ENCODE assay signal across 28 mouse cellular contexts in the genomic region with DNA sequence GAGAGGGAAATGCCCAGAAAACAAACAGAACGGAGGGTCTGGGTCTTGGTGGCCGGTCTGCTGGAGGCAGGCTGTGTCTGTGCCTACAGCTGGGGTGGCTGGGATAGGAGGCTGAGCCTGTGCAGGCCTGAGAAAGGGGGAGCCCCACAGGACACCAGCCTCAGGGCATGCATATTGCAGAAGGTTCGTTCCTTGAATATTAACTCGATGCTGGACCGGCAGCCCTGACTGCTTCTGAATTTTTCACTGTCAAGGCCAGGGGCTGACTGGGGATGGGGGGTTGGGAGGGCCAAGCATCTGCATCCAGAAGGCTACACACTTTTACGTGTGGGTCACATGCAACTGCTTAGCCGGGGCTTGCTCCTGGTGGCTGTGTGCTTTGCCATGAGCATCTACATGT. TPM values are rescaled to one million over a fixed set of nuclear protein-coding genes. Genes with fewer than 3 reads are reported as not detected.
DNase-seq lines count a peak whose midpoint lies in the region; ATAC-seq and TF ChIP-seq lines count a peak whose summit lies in the region.
"Had no signal": no experiment of that assay in that cellular context is flagged by ENCODE, and none has a peak within 500 bp of the region (broad histone marks: within the 10 kb centered on the region; RNA-seq: fewer than 3 reads in every experiment).

No protein-coding gene starts in this region.

- H3K4me1 ChIP-seq in hindbrain, embryonic 11.5 days (replicated peaks; ENCODE audit: control insufficient read depth, insufficient read depth, low read length): peaks cover 8% of the 10 kb centered on the region
- H3K4me1 ChIP-seq in hindbrain, postnatal 0 days (ENCODE audit: insufficient read depth, low read length): peaks cover 8% of the 10 kb centered on the region; the same call in 1 of the 2 replicates
- peaks cover 19% of the 10 kb centered on the region for H3K4me1 ChIP-seq in neural tube, embryonic 12.5 days
- H3K4me1 ChIP-seq in neural tube, embryonic 15.5 days: peaks cover 37% of the 10 kb centered on the region
- H3K4me1 ChIP-seq in midbrain, embryonic 15.5 days: peaks cover 36% of the 10 kb centered on the region
- H3K4me1 ChIP-seq: liver, embryonic 13.5 days; megakaryocyte, embryonic 14.5 days had no signal

- H3K27me3 ChIP-seq in hindbrain, embryonic 11.5 days (ENCODE audit: control insufficient read depth, insufficient read depth, low read length): 0 out of 2 replicates have a peak, but pooled peaks cover 6% of the 10 kb centered on the region
- no peaks in the 10 kb centered on the region for H3K27me3 ChIP-seq in hindbrain, postnatal 0 days (ENCODE audit: insufficient read depth, low read length)
- peaks cover 11% of the 10 kb centered on the region for H3K27me3 ChIP-seq in neural tube, embryonic 12.5 days (replicated peaks)
- H3K27me3 ChIP-seq in neural tube, embryonic 15.5 days (replicated peaks): peaks cover 11% of the 10 kb centered on the region
- H3K27me3 ChIP-seq in midbrain, embryonic 15.5 days (replicated peaks): no peaks in the 10 kb centered on the region

- no peaks in the 10 kb centered on the region for H3K9me3 ChIP-seq in hindbrain, embryonic 11.5 days (ENCODE audit: control insufficient read depth, low read length)
- H3K9me3 ChIP-seq in hindbrain, postnatal 0 days (ENCODE audit: low read length): no peaks in the 10 kb centered on the region
- no peaks in the 10 kb centered on the region for H3K9me3 ChIP-seq in neural tube, embryonic 12.5 days
- no peaks in the 10 kb centered on the region for H3K9me3 ChIP-seq in neural tube, embryonic 15.5 days (replicated peaks)
- H3K9me3 ChIP-seq in midbrain, embryonic 15.5 days: no peaks in the 10 kb centered on the region
- H3K9me3 ChIP-seq: limb, embryonic 12.5 days; liver, embryonic 13.5 days; stomach, embryonic 15.5 days had no signal

- peak; percentile 73 for ATAC-seq in hindbrain, embryonic 11.5 days (ENCODE audit: low FRiP score)
- ATAC-seq in hindbrain, postnatal 0 days: no peak
- ATAC-seq in neural tube, embryonic 12.5 days (ENCODE audit: low FRiP score, low read depth): no peak
- no peak for ATAC-seq in neural tube, embryonic 15.5 days (ENCODE audit: low FRiP score)
- peak; percentile 69 for ATAC-seq in midbrain, embryonic 15.5 days (replicated peaks)
- ATAC-seq: forebrain, embryonic 14.5 days; intestine, embryonic 16.5 days; lung, postnatal 0 days had no signal

- H3K9ac ChIP-seq in hindbrain, embryonic 11.5 days (ENCODE audit: low read depth, low read length): no peak overlapping the region
- H3K9ac ChIP-seq in hindbrain, postnatal 0 days (replicated peaks; ENCODE audit: low read length): no peak overlapping the region
- no peak overlapping the region for H3K9ac ChIP-seq in neural tube, embryonic 12.5 days
- no peak overlapping the region for H3K9ac ChIP-seq in neural tube, embryonic 15.5 days (replicated peaks)
- no peak overlapping the region for H3K9ac ChIP-seq in midbrain, embryonic 15.5 days
- H3K9ac ChIP-seq: limb, embryonic 12.5 days; liver, embryonic 13.5 days; stomach, embryonic 15.5 days had no signal

- TF ChIP-seq CTCF in hindbrain, postnatal 0 days (IDR thresholded peaks at IDR 0.05; ENCODE audit: low read depth): no peak

- H3K4me2 ChIP-seq in hindbrain, embryonic 11.5 days (replicated peaks; ENCODE audit: low read depth, low read length): no peak overlapping the region
- H3K4me2 ChIP-seq in hindbrain, postnatal 0 days (ENCODE audit: low read depth, low read length): no peak overlapping the region
- no peak overlapping the region for H3K4me2 ChIP-seq in neural tube, embryonic 12.5 days (replicated peaks)
- H3K4me2 ChIP-seq in neural tube, embryonic 15.5 days: no peak overlapping the region
- no peak overlapping the region for H3K4me2 ChIP-seq in midbrain, embryonic 15.5 days
- H3K4me2 ChIP-seq: limb, embryonic 12.5 days; liver, embryonic 13.5 days; stomach, embryonic 15.5 days had no signal

- H3K27ac ChIP-seq in hindbrain, embryonic 11.5 days (ENCODE audit: low read depth, low read length): peak overlapping the region; percentile 60
- H3K27ac ChIP-seq in hindbrain, postnatal 0 days: no peak overlapping the region
- peak overlapping the region; percentile 26; the same call in 1 of the 2 replicates for H3K27ac ChIP-seq in neural tube, embryonic 12.5 days
- H3K27ac ChIP-seq in neural tube, embryonic 15.5 days (replicated peaks): no peak overlapping the region
- peak overlapping the region; percentile 51 for H3K27ac ChIP-seq in midbrain, embryonic 15.5 days
- H3K27ac ChIP-seq: limb, embryonic 12.5 days; liver, embryonic 13.5 days; stomach, embryonic 15.5 days had no signal

- DNase-seq in hindbrain, embryonic 11.5 days (ENCODE audit: low spot score): no peak
- DNase-seq in hindbrain, postnatal 0 days (ENCODE audit: low spot score): no peak
- DNase-seq in liver: no peak
- DNase-seq in right cerebral cortex, postnatal 25 days: no peak
- DNase-seq: adrenal gland, adult 8-10 months; cerebellum, adult 9-10 months; cerebellum, postnatal 36 days; gastrocnemius, postnatal 14 days; heart, postnatal 14 days; kidney, adult 9 months; kidney, postnatal 10 days; layer of hippocampus, adult 9-11 months; liver, embryonic 13.5 days; lung, adult 18-20 months; lung, postnatal 4 days; retina, postnatal 1 day; right cerebral cortex, postnatal 14 days had no signal

- WGBS in hindbrain, embryonic 11.5 days: 47% methylated on average over 7 of the region's 7 CpGs
- 36% methylated on average over 7 of the region's 7 CpGs for WGBS in hindbrain, postnatal 0 days
- WGBS in neural tube, embryonic 12.5 days: 51% methylated on average over 7 of the region's 7 CpGs
- WGBS in neural tube, embryonic 15.5 days: 37% methylated on average over 7 of the region's 7 CpGs
- 38% methylated on average over 7 of the region's 7 CpGs for WGBS in midbrain, embryonic 15.5 days

- no peaks in the 10 kb centered on the region for H3K36me3 ChIP-seq in hindbrain, embryonic 11.5 days (ENCODE audit: control insufficient read depth, insufficient read depth, low read length)
- no peaks in the 10 kb centered on the region for H3K36me3 ChIP-seq in hindbrain, postnatal 0 days (ENCODE audit: insufficient read depth, low read length)
- no peaks in the 10 kb centered on the region for H3K36me3 ChIP-seq in neural tube, embryonic 12.5 days
- H3K36me3 ChIP-seq in neural tube, embryonic 15.5 days: no peaks in the 10 kb centered on the region
- H3K36me3 ChIP-seq in midbrain, embryonic 15.5 days (replicated peaks): no peaks in the 10 kb centered on the region
- H3K36me3 ChIP-seq: limb, embryonic 12.5 days; liver, embryonic 13.5 days; stomach, embryonic 15.5 days had no signal

- no peak overlapping the region for H3K4me3 ChIP-seq in hindbrain, embryonic 11.5 days (ENCODE audit: low read depth, low read length)
- H3K4me3 ChIP-seq in hindbrain, postnatal 0 days (ENCODE audit: low read length): no peak overlapping the region
- H3K4me3 ChIP-seq in neural tube, embryonic 12.5 days: no peak overlapping the region
- H3K4me3 ChIP-seq in neural tube, embryonic 15.5 days (replicated peaks): no peak overlapping the region
- H3K4me3 ChIP-seq in midbrain, embryonic 15.5 days: no peak overlapping the region
- H3K4me3 ChIP-seq: limb, embryonic 12.5 days; liver, embryonic 13.5 days; megakaryocyte, embryonic 14.5 days; stomach, embryonic 15.5 days had no signal

RNA-seq across cellular contexts. Expression of gene Col16a1, which starts 14.1 kb away (rescaled TPM):
- 5.3 and 9.9 TPM in 2 replicates for polyA plus RNA-seq in hindbrain, embryonic 11.5 days (2014; fragmentation: Nextera tagmentation; extraction: Ambion mirVana)
- total RNA-seq in hindbrain, postnatal 0 days (2014; rRNA removed): 19.9 and 21.5 TPM in 2 replicates
- 13.1 and 13.8 TPM in 2 replicates for polyA plus RNA-seq in hindbrain, postnatal 0 days (2015; fragmentation: Nextera tagmentation; extraction: Ambion mirVana)
- polyA plus RNA-seq in neural tube, embryonic 12.5 days (2016; fragmentation: Nextera tagmentation; extraction: Ambion mirVana): 12.7 and 12.8 TPM in 2 replicates
- polyA plus RNA-seq in neural tube, embryonic 15.5 days (2015; fragmentation: Nextera tagmentation; extraction: Ambion mirVana): 24.5 and 25.8 TPM in 2 replicates
- polyA plus RNA-seq in midbrain, embryonic 15.5 days (2015; fragmentation: Nextera tagmentation; extraction: Ambion mirVana): 7.8 and 12.9 TPM in 2 replicates
- total RNA-seq: CH12.LX had no signal

RNA-seq across cellular contexts. Expression of gene Adgrb2, which starts 48.8 kb away (rescaled TPM):
- polyA plus RNA-seq in hindbrain, embryonic 11.5 days (2014; fragmentation: Nextera tagmentation; extraction: Ambion mirVana): 4.5 and 6.3 TPM in 2 replicates
- total RNA-seq in hindbrain, postnatal 0 days (2014; rRNA removed): 306 and 313 TPM in 2 replicates
- 14.3 and 15.9 TPM in 2 replicates for polyA plus RNA-seq in hindbrain, postnatal 0 days (2015; fragmentation: Nextera tagmentation; extraction: Ambion mirVana)
- 9.1 and 11.1 TPM in 2 replicates for polyA plus RNA-seq in neural tube, embryonic 12.5 days (2016; fragmentation: Nextera tagmentation; extraction: Ambion mirVana)
- polyA plus RNA-seq in neural tube, embryonic 15.5 days (2015; fragmentation: Nextera tagmentation; extraction: Ambion mirVana): 11.9 and 15.5 TPM in 2 replicates
- 19.4 and 23.6 TPM in 2 replicates for polyA plus RNA-seq in midbrain, embryonic 15.5 days (2015; fragmentation: Nextera tagmentation; extraction: Ambion mirVana)
- total RNA-seq: granulocyte monocyte progenitor cell, adult 5-6 weeks had no signal

Comparison
In these comparisons a context has a peak if more than half of its experiments do, and no peak if none do; other contexts are left out.
1. ATAC-seq: peak in hindbrain, embryonic 11.5 days (single experiment) and midbrain, embryonic 15.5 days (single experiment); none in hindbrain, postnatal 0 days (single experiment), neural tube, embryonic 12.5 days (single experiment) and neural tube, embryonic 15.5 days (single experiment).
2. H3K27ac ChIP-seq: peak in hindbrain, embryonic 11.5 days (single experiment), neural tube, embryonic 12.5 days (single experiment) and midbrain, embryonic 15.5 days (single experiment); none in hindbrain, postnatal 0 days (single experiment) and neural tube, embryonic 15.5 days (single experiment).